Comparison of ENCODE assay signal across 8 mouse cellular contexts in the genomic region with DNA sequence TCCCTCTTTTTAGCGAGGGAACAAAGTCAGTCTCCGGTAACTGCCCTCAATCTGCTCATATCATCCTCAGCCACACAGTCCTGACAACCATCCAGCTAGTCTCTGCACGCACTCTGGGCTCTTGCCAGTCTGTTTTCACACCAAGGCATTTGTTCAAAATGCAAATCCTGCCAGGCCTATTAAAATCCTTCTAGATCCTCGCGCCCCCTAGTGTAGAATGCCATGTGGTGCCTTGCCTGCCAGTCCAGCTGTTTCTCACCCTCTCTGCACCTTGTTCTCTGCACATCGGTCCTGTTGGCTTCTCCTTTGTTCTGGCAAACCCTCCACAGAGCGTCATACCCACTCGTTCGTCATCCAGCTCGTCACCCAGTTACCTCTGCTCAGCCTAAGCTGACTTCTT. TPM values are rescaled to one million over a fixed set of nuclear protein-coding genes. Genes with fewer than 3 reads are reported as not detected.
DNase-seq lines count a peak whose midpoint lies in the region; ATAC-seq and TF ChIP-seq lines count a peak whose summit lies in the region.

No protein-coding gene starts in this region.

- H3K4me2 ChIP-seq in forebrain, postnatal 0 days (ENCODE audit: low read depth): peak overlapping the region; percentile 6; the same call in 1 of the 2 replicates
- no peak overlapping the region for H3K4me2 ChIP-seq in hindbrain, embryonic 13.5 days

- ATAC-seq in forebrain, postnatal 0 days: peak; percentile 75
- ATAC-seq in hindbrain, embryonic 13.5 days (ENCODE audit: low FRiP score): 0 out of 2 replicates have a peak, but pooled peaks have one; percentile 40

- peak; percentile 18 to 45 for DNase-seq in spleen, adult 18-20 months
- DNase-seq in spleen, adult 12 weeks (ENCODE audit: low spot score): no peak
- peak; percentile 79 for DNase-seq in cerebellum, adult 11 months
- DNase-seq in forebrain, postnatal 0 days: peak; percentile 82
- DNase-seq in left cerebral cortex, postnatal 10 days (ENCODE audit: extremely low spot score in 1 of 2, low spot score in 2 of 2): peak; percentile 62 to 73
- peak; percentile 56 for DNase-seq in midbrain, embryonic 10.5 days (ENCODE audit: low spot score)
- peak; percentile 73 for DNase-seq in splenic B cell, adult 2 months (ENCODE audit: low read depth, low spot score)

- WGBS in forebrain, postnatal 0 days: 16% methylated on average over 10 of the region's 10 CpGs
- 22% methylated on average over 10 of the region's 10 CpGs for WGBS in hindbrain, embryonic 13.5 days
- WGBS in midbrain, embryonic 10.5 days: 28% methylated on average over 10 of the region's 10 CpGs

- no peaks in the 10 kb centered on the region for H3K36me3 ChIP-seq in forebrain, postnatal 0 days (ENCODE audit: insufficient read depth)
- no peaks in the 10 kb centered on the region for H3K36me3 ChIP-seq in hindbrain, embryonic 13.5 days
- H3K36me3 ChIP-seq in midbrain, embryonic 10.5 days: no peaks in the 10 kb centered on the region
- H3K36me3 ChIP-seq in splenic B cell, adult 2 months (ENCODE audit: control insufficient read depth, insufficient read depth, low read length, poor library complexity, severe bottlenecking): no peaks in the 10 kb centered on the region

- H3K27ac ChIP-seq in forebrain, postnatal 0 days (ENCODE audit: low read depth, low read length): no peak overlapping the region
- H3K27ac ChIP-seq in hindbrain, embryonic 13.5 days: no peak overlapping the region
- H3K27ac ChIP-seq in midbrain, embryonic 10.5 days (replicated peaks): no peak overlapping the region

- H3K9ac ChIP-seq in forebrain, postnatal 0 days: no peak overlapping the region
- H3K9ac ChIP-seq in hindbrain, embryonic 13.5 days: no peak overlapping the region

- intact Hi-C loops in left cerebral cortex, postnatal 10 days (cut with DNase I): loop anchor here (5.0 kb wide), 1 partner anchor 94 kb away; a partner anchor contains a TSS

- H3K27me3 ChIP-seq in forebrain, postnatal 0 days (ENCODE audit: insufficient read depth, low read length): no peaks in the 10 kb centered on the region
- H3K27me3 ChIP-seq in hindbrain, embryonic 13.5 days: no peaks in the 10 kb centered on the region
- peaks cover 23% of the 10 kb centered on the region for H3K27me3 ChIP-seq in midbrain, embryonic 10.5 days (ENCODE audit: low read depth, poor library complexity, severe bottlenecking)
- no peaks in the 10 kb centered on the region for H3K27me3 ChIP-seq in splenic B cell, adult 2 months (ENCODE audit: control insufficient read depth, insufficient read depth, low read length, poor library complexity, severe bottlenecking)

- no peaks in the 10 kb centered on the region for H3K9me3 ChIP-seq in forebrain, postnatal 0 days (ENCODE audit: low read length)
- no peaks in the 10 kb centered on the region for H3K9me3 ChIP-seq in hindbrain, embryonic 13.5 days
- H3K9me3 ChIP-seq in midbrain, embryonic 10.5 days (replicated peaks): no peaks in the 10 kb centered on the region

- no peak overlapping the region for H3K4me3 ChIP-seq in forebrain, postnatal 0 days (ENCODE audit: low read depth, low read length)
- H3K4me3 ChIP-seq in hindbrain, embryonic 13.5 days: no peak overlapping the region
- no peak overlapping the region for H3K4me3 ChIP-seq in midbrain, embryonic 10.5 days

- H3K4me1 ChIP-seq in forebrain, postnatal 0 days (ENCODE audit: insufficient read depth): no peaks in the 10 kb centered on the region
- H3K4me1 ChIP-seq in hindbrain, embryonic 13.5 days (replicated peaks): no peaks in the 10 kb centered on the region
- H3K4me1 ChIP-seq in midbrain, embryonic 10.5 days: peaks cover 9% of the 10 kb centered on the region; the same call in 1 of the 2 replicates

- TF ChIP-seq CTCF in forebrain, postnatal 0 days (IDR thresholded peaks at IDR 0.05; ENCODE audit: low read depth): peak; percentile 67

RNA-seq across cellular contexts. Expression of a gene that starts 36.2 kb away (rescaled TPM):
- 0.05 and 0.23 TPM in 2 replicates for total RNA-seq in forebrain, postnatal 0 days (2014; rRNA removed)
- polyA plus RNA-seq in forebrain, postnatal 0 days (2015; fragmentation: Nextera tagmentation; extraction: Ambion mirVana): 0.10 and 0.15 TPM in 2 replicates
- not detected in 2 replicates for polyA plus RNA-seq in hindbrain, embryonic 13.5 days (2015; fragmentation: Nextera tagmentation; extraction: Ambion mirVana)
- 1 to 10 TPM; 1.1 TPM for total RNA-seq in left cerebral cortex, postnatal 10 days (2021)
- not detected in 2 replicates for polyA plus RNA-seq in midbrain, embryonic 10.5 days (2016; fragmentation: Nextera tagmentation; extraction: Ambion mirVana)
